Comparison of ENCODE assay signal across 13 mouse cellular contexts in genomic region chr17:29044146-29044924, GRCm38 (mm10). TPM values are rescaled to one million over a fixed set of nuclear protein-coding genes. Genes with fewer than 3 reads are reported as not detected.
DNase-seq lines count a peak whose midpoint lies in the region; ATAC-seq lines count a peak whose summit lies in the region.
"Had no signal": no experiment of that assay in that cellular context is flagged by ENCODE, and none has a peak within 500 bp of the region (broad histone marks: within the 10 kb centered on the region; RNA-seq: fewer than 3 reads in every experiment).

No protein-coding gene starts in this region.

- peak; percentile 29 for DNase-seq in CD4-positive, CD25-positive, alpha-beta regulatory T cell, adult 2 months (ENCODE audit: low read depth, low spot score)
- DNase-seq in hindbrain, embryonic 11.5 days (ENCODE audit: low spot score), result peak; percentile 44
- DNase-seq in hindbrain, embryonic 10.5 days (ENCODE audit: low spot score), result no peak
- DNase-seq in limb, embryonic 10.5 days (ENCODE audit: low spot score), result no peak
- no peak for DNase-seq in adrenal gland, adult 2 months
- DNase-seq: cerebellum, adult 8-10 months; gastrocnemius, postnatal 10 days; lung, adult 18-20 months; right cerebral cortex, postnatal 4 days had no signal

- ATAC-seq in CD4-positive, CD25-positive, alpha-beta regulatory T cell, adult 4 months, result no peak
- peak; percentile 44; the same call in 1 of the 2 replicates for ATAC-seq in hindbrain, embryonic 11.5 days (ENCODE audit: low FRiP score)
- ATAC-seq in midbrain, embryonic 13.5 days, result no peak; the same call in 1 of the 2 replicates
- ATAC-seq in midbrain, embryonic 15.5 days (replicated peaks), result no peak

- WGBS in hindbrain, embryonic 11.5 days, result 88% methylated on average over 6 of the region's 6 CpGs
- WGBS in hindbrain, embryonic 10.5 days, result 89% methylated on average over 6 of the region's 6 CpGs
- 84% methylated on average over 6 of the region's 6 CpGs for WGBS in midbrain, embryonic 13.5 days
- WGBS in midbrain, embryonic 15.5 days, result 85% methylated on average over 6 of the region's 6 CpGs
- WGBS in limb, embryonic 10.5 days, result 90% methylated on average over 6 of the region's 6 CpGs

- H3K27ac ChIP-seq in hindbrain, embryonic 11.5 days (ENCODE audit: low read depth, low read length), result no peak overlapping the region
- no peak overlapping the region for H3K27ac ChIP-seq in hindbrain, embryonic 10.5 days
- H3K27ac ChIP-seq in midbrain, embryonic 13.5 days, result peak overlapping the region; percentile 17; the same call in 1 of the 2 replicates
- H3K27ac ChIP-seq in midbrain, embryonic 15.5 days, result no peak overlapping the region
- H3K27ac ChIP-seq in limb, embryonic 10.5 days, result no peak overlapping the region

- H3K4me1 ChIP-seq in hindbrain, embryonic 11.5 days (replicated peaks; ENCODE audit: control insufficient read depth, insufficient read depth, low read length), result no peaks in the 10 kb centered on the region
- 0 out of 2 replicates have a peak, but pooled peaks cover 4% of the 10 kb centered on the region for H3K4me1 ChIP-seq in hindbrain, embryonic 10.5 days (replicated peaks)
- 0 out of 2 replicates have a peak, but pooled peaks cover 5% of the 10 kb centered on the region for H3K4me1 ChIP-seq in midbrain, embryonic 13.5 days (replicated peaks)
- H3K4me1 ChIP-seq in midbrain, embryonic 15.5 days, result peaks cover 17% of the 10 kb centered on the region
- no peaks in the 10 kb centered on the region for H3K4me1 ChIP-seq in limb, embryonic 10.5 days

- H3K27me3 ChIP-seq in hindbrain, embryonic 11.5 days (ENCODE audit: control insufficient read depth, insufficient read depth, low read length), result no peaks in the 10 kb centered on the region
- no peaks in the 10 kb centered on the region for H3K27me3 ChIP-seq in hindbrain, embryonic 10.5 days (ENCODE audit: insufficient read depth, poor library complexity, severe bottlenecking)
- H3K27me3 ChIP-seq in midbrain, embryonic 13.5 days, result no peaks in the 10 kb centered on the region
- no peaks in the 10 kb centered on the region for H3K27me3 ChIP-seq in midbrain, embryonic 15.5 days (replicated peaks)
- H3K27me3 ChIP-seq in limb, embryonic 10.5 days (ENCODE audit: low read depth, poor library complexity, severe bottlenecking), result no peaks in the 10 kb centered on the region
- H3K27me3 ChIP-seq: stomach, embryonic 15.5 days had no signal

- H3K4me2 ChIP-seq in hindbrain, embryonic 11.5 days (replicated peaks; ENCODE audit: low read depth, low read length), result no peak overlapping the region
- no peak overlapping the region for H3K4me2 ChIP-seq in midbrain, embryonic 13.5 days (replicated peaks)
- no peak overlapping the region for H3K4me2 ChIP-seq in midbrain, embryonic 15.5 days
- H3K4me2 ChIP-seq: stomach, embryonic 15.5 days had no signal

- peaks cover 27% of the 10 kb centered on the region for H3K36me3 ChIP-seq in hindbrain, embryonic 11.5 days (ENCODE audit: control insufficient read depth, insufficient read depth, low read length)
- H3K36me3 ChIP-seq in hindbrain, embryonic 10.5 days, result peaks cover 85% of the 10 kb centered on the region
- H3K36me3 ChIP-seq in midbrain, embryonic 13.5 days, result peaks cover 77% of the 10 kb centered on the region
- peaks cover 49% of the 10 kb centered on the region for H3K36me3 ChIP-seq in midbrain, embryonic 15.5 days (replicated peaks)
- peaks cover 86% of the 10 kb centered on the region for H3K36me3 ChIP-seq in limb, embryonic 10.5 days

- no peak overlapping the region for H3K9ac ChIP-seq in hindbrain, embryonic 11.5 days (ENCODE audit: low read depth, low read length)
- H3K9ac ChIP-seq in midbrain, embryonic 13.5 days (replicated peaks), result no peak overlapping the region
- no peak overlapping the region for H3K9ac ChIP-seq in midbrain, embryonic 15.5 days
- H3K9ac ChIP-seq: stomach, embryonic 15.5 days had no signal

- no peaks in the 10 kb centered on the region for H3K9me3 ChIP-seq in hindbrain, embryonic 11.5 days (ENCODE audit: control insufficient read depth, low read length)
- H3K9me3 ChIP-seq in hindbrain, embryonic 10.5 days, result no peaks in the 10 kb centered on the region
- no peaks in the 10 kb centered on the region for H3K9me3 ChIP-seq in midbrain, embryonic 13.5 days
- no peaks in the 10 kb centered on the region for H3K9me3 ChIP-seq in midbrain, embryonic 15.5 days
- H3K9me3 ChIP-seq in limb, embryonic 10.5 days (replicated peaks), result no peaks in the 10 kb centered on the region
- H3K9me3 ChIP-seq: stomach, embryonic 15.5 days had no signal

- H3K4me3 ChIP-seq in hindbrain, embryonic 11.5 days (ENCODE audit: low read depth, low read length), result no peak overlapping the region
- no peak overlapping the region for H3K4me3 ChIP-seq in hindbrain, embryonic 10.5 days
- H3K4me3 ChIP-seq in midbrain, embryonic 13.5 days (replicated peaks), result no peak overlapping the region
- H3K4me3 ChIP-seq in midbrain, embryonic 15.5 days, result no peak overlapping the region
- H3K4me3 ChIP-seq in limb, embryonic 10.5 days, result no peak overlapping the region
- H3K4me3 ChIP-seq: stomach, embryonic 15.5 days had no signal

RNA-seq across cellular contexts. Expression of gene Srsf3, which starts 11.9 kb away (rescaled TPM):
- 100 to 1,000 TPM; 232 to 397 TPM for polyA plus RNA-seq in CD4-positive, CD25-positive, alpha-beta regulatory T cell, adult 4 months (2017; shearing (Covaris generic))
- 847 and 854 TPM in 2 replicates for polyA plus RNA-seq in hindbrain, embryonic 11.5 days (2014; fragmentation: Nextera tagmentation; extraction: Ambion mirVana)
- 723 and 795 TPM in 2 replicates for polyA plus RNA-seq in hindbrain, embryonic 10.5 days (2016; fragmentation: Nextera tagmentation; extraction: Ambion mirVana)
- polyA plus RNA-seq in midbrain, embryonic 13.5 days (2015; fragmentation: Nextera tagmentation; extraction: Ambion mirVana), result 590 and 618 TPM in 2 replicates
- 429 and 442 TPM in 2 replicates for polyA plus RNA-seq in midbrain, embryonic 15.5 days (2015; fragmentation: Nextera tagmentation; extraction: Ambion mirVana)
- polyA plus RNA-seq in limb, embryonic 10.5 days (2016; fragmentation: Nextera tagmentation; extraction: Ambion mirVana), result 820 and 832 TPM in 2 replicates
- total RNA-seq in adrenal gland, adult 2 months (2021), result 100 to 1,000 TPM in 1 of 2 experiments, 10 to 100 TPM in 1; 94.0 to 149 TPM
- polyA plus RNA-seq in adrenal gland, adult 2 months (2012; rRNA removed), result 161 and 183 TPM in 2 replicates

RNA-seq across cellular contexts. Expression of gene Stk38, which starts 36.5 kb away (rescaled TPM):
- polyA plus RNA-seq in CD4-positive, CD25-positive, alpha-beta regulatory T cell, adult 4 months (2017; shearing (Covaris generic)), result 100 to 1,000 TPM; 223 to 306 TPM
- 141 and 151 TPM in 2 replicates for polyA plus RNA-seq in hindbrain, embryonic 11.5 days (2014; fragmentation: Nextera tagmentation; extraction: Ambion mirVana)
- polyA plus RNA-seq in hindbrain, embryonic 10.5 days (2016; fragmentation: Nextera tagmentation; extraction: Ambion mirVana), result 131 and 133 TPM in 2 replicates
- 126 and 134 TPM in 2 replicates for polyA plus RNA-seq in midbrain, embryonic 13.5 days (2015; fragmentation: Nextera tagmentation; extraction: Ambion mirVana)
- 99.7 and 105 TPM in 2 replicates for polyA plus RNA-seq in midbrain, embryonic 15.5 days (2015; fragmentation: Nextera tagmentation; extraction: Ambion mirVana)
- 116 and 131 TPM in 2 replicates for polyA plus RNA-seq in limb, embryonic 10.5 days (2016; fragmentation: Nextera tagmentation; extraction: Ambion mirVana)
- 10 to 100 TPM; 50.5 to 52.6 TPM for total RNA-seq in adrenal gland, adult 2 months (2021)
- 151 and 161 TPM in 2 replicates for polyA plus RNA-seq in adrenal gland, adult 2 months (2012; rRNA removed)

RNA-seq across cellular contexts. Expression of gene Cdkn1a, which starts 46.4 kb away (rescaled TPM):
- 1 to 10 TPM; 2.5 to 4.6 TPM for polyA plus RNA-seq in CD4-positive, CD25-positive, alpha-beta regulatory T cell, adult 4 months (2017; shearing (Covaris generic))
- polyA plus RNA-seq in hindbrain, embryonic 11.5 days (2014; fragmentation: Nextera tagmentation; extraction: Ambion mirVana), result 33.4 and 36.8 TPM in 2 replicates
- 29.9 and 36.0 TPM in 2 replicates for polyA plus RNA-seq in hindbrain, embryonic 10.5 days (2016; fragmentation: Nextera tagmentation; extraction: Ambion mirVana)
- polyA plus RNA-seq in midbrain, embryonic 13.5 days (2015; fragmentation: Nextera tagmentation; extraction: Ambion mirVana), result 47.1 and 47.4 TPM in 2 replicates
- 97.7 and 99.9 TPM in 2 replicates for polyA plus RNA-seq in midbrain, embryonic 15.5 days (2015; fragmentation: Nextera tagmentation; extraction: Ambion mirVana)
- 22.2 and 28.8 TPM in 2 replicates for polyA plus RNA-seq in limb, embryonic 10.5 days (2016; fragmentation: Nextera tagmentation; extraction: Ambion mirVana)
- total RNA-seq in adrenal gland, adult 2 months (2021), result 100 to 1,000 TPM in 1 of 2 experiments, 10 to 100 TPM in 1; 36.4 to 108 TPM
- polyA plus RNA-seq in adrenal gland, adult 2 months (2012; rRNA removed), result 32.2 and 33.7 TPM in 2 replicates

Comparison
In these comparisons a context has a peak if more than half of its experiments do, and no peak if none do; other contexts are left out.
1. DNase-seq: peak in CD4-positive, CD25-positive, alpha-beta regulatory T cell, adult 2 months (single experiment) and hindbrain, embryonic 11.5 days (single experiment); none in hindbrain, embryonic 10.5 days (single experiment), limb, embryonic 10.5 days (single experiment) and adrenal gland, adult 2 months (single experiment).